Mouse (Mus musculus) kidney, postnatal 25 days (tissue): Measurements from ENCODE around the gene Ftl1.

Source experiments
- DNase-seq, 2 experiments: peaks; one replicate each; pipeline ENCODE4 v3.0.0; 2021; ENCODE audit warnings: mixed read lengths in 2 of 2

Gene Ftl1

DNA sequence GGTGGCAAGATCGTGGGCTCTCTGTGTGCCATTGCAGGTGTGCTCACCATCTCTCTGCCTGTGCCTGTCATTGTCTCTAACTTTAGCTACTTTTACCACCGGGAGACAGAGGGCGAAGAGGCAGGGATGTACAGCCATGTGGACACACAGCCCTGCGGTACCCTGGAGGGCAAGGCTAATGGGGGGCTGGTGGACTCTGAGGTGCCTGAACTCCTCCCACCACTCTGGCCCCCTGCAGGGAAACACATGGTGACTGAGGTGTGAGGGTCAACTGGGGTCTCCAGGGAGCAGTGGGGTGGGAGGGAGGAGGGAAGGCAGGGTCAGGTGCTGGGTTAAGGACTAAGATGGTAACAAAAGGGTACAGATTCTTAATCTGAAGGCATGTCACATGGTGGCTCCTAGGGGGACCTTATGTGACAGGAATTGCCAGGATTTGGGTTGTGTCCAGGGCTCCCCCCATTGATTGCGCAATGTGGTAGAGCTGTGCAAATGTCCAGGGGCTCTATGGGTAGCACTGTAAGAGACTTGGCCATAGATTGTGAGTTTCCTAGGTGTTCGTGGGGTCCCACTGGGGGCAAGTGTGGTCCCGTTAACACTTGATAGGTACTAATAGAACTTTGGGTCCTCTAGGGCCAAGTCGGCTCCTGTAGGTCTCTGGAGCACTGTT is 50.1 kb downstream of the Ftl1 start:
- no peak for DNase-seq

DNA sequence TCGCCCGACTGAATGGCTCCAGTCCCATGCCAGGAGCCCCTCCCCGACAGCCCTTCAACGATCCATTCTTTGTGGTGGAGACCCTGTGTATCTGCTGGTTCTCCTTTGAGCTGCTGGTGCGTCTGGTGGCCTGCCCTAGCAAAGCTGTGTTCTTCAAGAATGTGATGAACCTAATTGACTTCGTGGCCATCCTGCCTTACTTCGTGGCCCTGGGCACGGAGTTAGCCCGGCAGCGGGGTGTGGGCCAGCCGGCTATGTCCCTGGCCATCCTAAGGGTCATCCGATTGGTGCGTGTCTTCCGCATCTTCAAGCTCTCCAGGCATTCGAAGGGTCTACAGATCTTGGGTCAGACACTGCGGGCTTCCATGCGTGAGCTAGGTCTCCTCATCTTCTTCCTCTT is 50.7 kb downstream of the Ftl1 start:
- no peak for DNase-seq

GRCm38 (mm10) chr7:45408351-45408750 is 51.3 kb downstream of the Ftl1 start:
- no peak for DNase-seq
